Mouse (Mus musculus) neural tube, embryonic 13.5 days (tissue): ENCODE measurements around the gene Lima1. TPM values are rescaled to one million over a fixed set of nuclear protein-coding genes. Genes with fewer than 3 reads are reported as not detected.
A peak's percentile ranks its signal among the peaks of the same experiment; 100 is the strongest.

Source experiments
- ATAC-seq: fragments of 200-750 bp; cut with Nextera tagmentation; 2 replicates; pipeline ENCODE4 v1.8.0; 2017; ENCODE audit warnings: low read depth, mild to moderate bottlenecking, moderate TSS enrichment, moderate library complexity
- H3K27ac ChIP-seq: fragments of 300-500 bp; sonication (generic); replicated peaks from 2 replicates; pipeline ENCODE4 v1.5.1; 2015; ENCODE audit warnings: moderate library complexity, mild to moderate bottlenecking, inconsistent platforms
- H3K27me3 ChIP-seq: fragments of 300-500 bp; sonication (generic); 2 replicates; pipeline ENCODE4 v1.6.1; 2015; ENCODE audit warnings: mild to moderate bottlenecking, inconsistent platforms
- H3K36me3 ChIP-seq: fragments of 300-500 bp; sonication (generic); 2 replicates; pipeline ENCODE4 v1.6.1; 2015; ENCODE audit warnings: mild to moderate bottlenecking, inconsistent platforms
- H3K4me1 ChIP-seq: fragments of 300-500 bp; sonication (generic); replicated peaks from 2 replicates; pipeline ENCODE4 v1.6.1; 2015; ENCODE audit warnings: inconsistent platforms
- H3K4me2 ChIP-seq: fragments of 300-500 bp; sonication (generic); 2 replicates; pipeline ENCODE4 v1.6.1; 2015; ENCODE audit warnings: inconsistent platforms, mild to moderate bottlenecking, moderate library complexity
- H3K4me3 ChIP-seq: fragments of 300-500 bp; sonication (generic); 2 replicates; pipeline ENCODE4 v1.5.1; 2015; ENCODE audit warnings: mild to moderate bottlenecking, inconsistent platforms
- H3K9ac ChIP-seq: fragments of 300-500 bp; sonication (generic); 2 replicates; pipeline ENCODE4 v1.6.1; 2015; ENCODE audit warnings: moderate library complexity, mild to moderate bottlenecking, inconsistent platforms
- H3K9me3 ChIP-seq: fragments of 300-500 bp; sonication (generic); 2 replicates; pipeline ENCODE4 v1.6.1; 2016; ENCODE audit warnings: inconsistent platforms
- WGBS: fragments of 180-500 bp; shearing (Covaris S2); methylation state at CpG from one replicate; pipeline ENCODE4 v1.1.7; 2015; 5-methylcytosine and 5-hydroxymethylcytosine counted together
- polyA plus RNA-seq: library from polyadenylated mRNA; unstranded; fragments of >200 nt; fragmentation: Nextera tagmentation; extraction: Ambion mirVana; gene quantifications from 2 replicates; pipeline ENCODE4 v1.2.1, GENCODE M21; 2015

Gene Lima1
- polyA plus RNA-seq, 1 experiment from 2014 or later: 28.4 TPM

- 89% methylated on average over 24 of the region's 24 CpGs for WGBS
- 0 out of 2 replicates have a peak overlapping the region, but pooled peaks have one; percentile 8 for H3K9ac ChIP-seq
- ATAC-seq: no peak
- no peak overlapping the region for H3K4me2 ChIP-seq
- 0 out of 2 replicates have a peak overlapping the region, but pooled peaks have one; percentile 38 for H3K27ac ChIP-seq
- no peak overlapping the region for H3K4me3 ChIP-seq
- H3K36me3 ChIP-seq: peaks cover 7% of the 10 kb centered on the region; the same call in 1 of the 2 replicates
- no peaks in the 10 kb centered on the region for H3K9me3 ChIP-seq
- H3K27me3 ChIP-seq: no peaks in the 10 kb centered on the region
- H3K4me1 ChIP-seq: peaks cover 23% of the 10 kb centered on the region
Measured at GRCm38 (mm10) chr15:99814554-99815260, 60.5 kb downstream of the Lima1 start.

GRCm38 (mm10) chr15:99813639-99814038 lies 61.6 kb downstream of the Lima1 start:
- no peak for ATAC-seq
- H3K9me3 ChIP-seq: no peaks in the 10 kb centered on the region
- H3K4me2 ChIP-seq: no peak overlapping the region
- WGBS: 94% methylated on average over 6 of the region's 6 CpGs
- H3K36me3 ChIP-seq: peaks cover 7% of the 10 kb centered on the region; the same call in 1 of the 2 replicates
- no peak overlapping the region for H3K4me3 ChIP-seq
- no peak overlapping the region for H3K9ac ChIP-seq
- no peak overlapping the region for H3K27ac ChIP-seq
- H3K4me1 ChIP-seq: peaks cover 18% of the 10 kb centered on the region
- H3K27me3 ChIP-seq: no peaks in the 10 kb centered on the region

GRCm38 (mm10) chr15:99812097-99812496 lies 63.2 kb downstream of the Lima1 start:
- no peaks in the 10 kb centered on the region for H3K27me3 ChIP-seq
- 80% methylated on average over 7 of the region's 7 CpGs for WGBS
- H3K9ac ChIP-seq: no peak overlapping the region
- no peaks in the 10 kb centered on the region for H3K9me3 ChIP-seq
- no peak overlapping the region for H3K4me3 ChIP-seq
- H3K36me3 ChIP-seq: peaks cover 7% of the 10 kb centered on the region; the same call in 1 of the 2 replicates
- H3K4me1 ChIP-seq: peaks cover 21% of the 10 kb centered on the region
- no peak overlapping the region for H3K27ac ChIP-seq
- no peak for ATAC-seq
- H3K4me2 ChIP-seq: no peak overlapping the region

- Histone ChIP-seq H3K9me3 (no peaks in the 10 kb centered on the region), H3K4me1 (peaks cover 40% of the 10 kb centered on the region), H3K4me3 (peak overlapping the region; percentile 2; the same call in 1 of the 2 replicates), H3K27me3 (no peaks in the 10 kb centered on the region), H3K9ac (peak overlapping the region; percentile 28), H3K36me3 (peaks cover 10% of the 10 kb centered on the region), H3K27ac (peak overlapping the region; percentile 94), H3K4me2 (peak overlapping the region; percentile 35)
- WGBS: 23% methylated on average over 21 of the region's 21 CpGs
- ATAC-seq: peak; percentile 92
Measured at GRCm38 (mm10) chr15:99807776-99808735, 67.2 kb downstream of the Lima1 start.

GRCm38 (mm10) chr15:99806171-99806570 lies 69.1 kb downstream of the Lima1 start:
- no peak overlapping the region for H3K4me2 ChIP-seq
- peaks cover 10% of the 10 kb centered on the region for H3K36me3 ChIP-seq
- 17% methylated on average over 7 of the region's 7 CpGs for WGBS
- peaks cover 56% of the 10 kb centered on the region for H3K4me1 ChIP-seq
- ATAC-seq: no peak
- H3K9me3 ChIP-seq: no peaks in the 10 kb centered on the region
- peak overlapping the region; percentile 94 for H3K27ac ChIP-seq
- no peak overlapping the region for H3K4me3 ChIP-seq
- H3K27me3 ChIP-seq: no peaks in the 10 kb centered on the region
- H3K9ac ChIP-seq: no peak overlapping the region

- H3K4me1 ChIP-seq: peaks cover 56% of the 10 kb centered on the region
- no peak overlapping the region for H3K9ac ChIP-seq
- 85% methylated on average over 4 of the region's 4 CpGs for WGBS
- H3K4me3 ChIP-seq: no peak overlapping the region
- no peaks in the 10 kb centered on the region for H3K27me3 ChIP-seq
- H3K36me3 ChIP-seq: peaks cover 10% of the 10 kb centered on the region
- H3K9me3 ChIP-seq: no peaks in the 10 kb centered on the region
- H3K4me2 ChIP-seq: no peak overlapping the region
- ATAC-seq: no peak
- H3K27ac ChIP-seq: no peak overlapping the region
Measured at GRCm38 (mm10) chr15:99805673-99806072, 69.6 kb downstream of the Lima1 start.

GRCm38 (mm10) chr15:99803186-99803644 lies 72.0 kb downstream of the Lima1 start:
- H3K27ac ChIP-seq: peak overlapping the region; percentile 69
- ATAC-seq: no peak
- no peak overlapping the region for H3K4me3 ChIP-seq
- no peaks in the 10 kb centered on the region for H3K27me3 ChIP-seq
- H3K9ac ChIP-seq: peak overlapping the region; percentile 4; the same call in 1 of the 2 replicates
- H3K4me2 ChIP-seq: no peak overlapping the region
- H3K9me3 ChIP-seq: no peaks in the 10 kb centered on the region
- peaks cover 10% of the 10 kb centered on the region for H3K36me3 ChIP-seq
- WGBS: 36% methylated on average over 6 of the region's 6 CpGs
- H3K4me1 ChIP-seq: peaks cover 52% of the 10 kb centered on the region

GRCm38 (mm10) chr15:99801885-99802572 lies 73.2 kb downstream of the Lima1 start:
- H3K27ac ChIP-seq: peak overlapping the region; percentile 59
- 0 out of 2 replicates have a peak overlapping the region, but pooled peaks have one; percentile 17 for H3K9ac ChIP-seq
- no peak overlapping the region for H3K4me2 ChIP-seq

GRCm38 (mm10) chr15:99799706-99800105 lies 75.5 kb downstream of the Lima1 start:
- Histone ChIP-seq H3K36me3 (peaks cover 5% of the 10 kb centered on the region), H3K4me2 (no peak overlapping the region), H3K9ac (no peak overlapping the region), H3K27ac (0 out of 2 replicates have a peak overlapping the region, but pooled peaks have one; percentile 68), H3K4me3 (no peak overlapping the region), H3K27me3 (no peaks in the 10 kb centered on the region), H3K4me1 (peaks cover 50% of the 10 kb centered on the region), H3K9me3 (no peaks in the 10 kb centered on the region)
- ATAC-seq: no peak
- 78% methylated on average over 6 of the region's 6 CpGs for WGBS

More at GRCm38 (mm10) chr15:99801885-99802572, 73.2 kb downstream of the Lima1 start:
- ATAC-seq: no peak
- Histone ChIP-seq H3K4me3 (no peak overlapping the region), H3K4me1 (peaks cover 50% of the 10 kb centered on the region), H3K27me3 (no peaks in the 10 kb centered on the region), H3K36me3 (peaks cover 10% of the 10 kb centered on the region), H3K9me3 (no peaks in the 10 kb centered on the region)
- 38% methylated on average over 24 of the region's 24 CpGs for WGBS

- Histone ChIP-seq H3K4me1 (peaks cover 37% of the 10 kb centered on the region), H3K27ac (peak overlapping the region; percentile 68), H3K4me2 (no peak overlapping the region), H3K4me3 (no peak overlapping the region), H3K27me3 (no peaks in the 10 kb centered on the region), H3K9me3 (no peaks in the 10 kb centered on the region), H3K9ac (no peak overlapping the region), H3K36me3 (peaks cover 16% of the 10 kb centered on the region)
- 80% methylated on average over 5 of the region's 5 CpGs for WGBS
- ATAC-seq: no peak
Measured at GRCm38 (mm10) chr15:99797898-99798297, 77.4 kb downstream of the Lima1 start.

GRCm38 (mm10) chr15:99796735-99797134 lies 78.5 kb downstream of the Lima1 start:
- peak; percentile 87 for ATAC-seq
- peaks cover 26% of the 10 kb centered on the region for H3K4me1 ChIP-seq
- no peak overlapping the region for H3K4me2 ChIP-seq
- no peak overlapping the region for H3K4me3 ChIP-seq
- H3K27ac ChIP-seq: peak overlapping the region; percentile 88
- 27% methylated on average over 9 of the region's 9 CpGs for WGBS
- H3K9ac ChIP-seq: no peak overlapping the region
- H3K9me3 ChIP-seq: no peaks in the 10 kb centered on the region
- no peaks in the 10 kb centered on the region for H3K27me3 ChIP-seq
- H3K36me3 ChIP-seq: peaks cover 27% of the 10 kb centered on the region
